Mouse (Mus musculus): ENCODE results near the gene Ccdc85b. TPM values are rescaled to one million over a fixed set of nuclear protein-coding genes. Genes with fewer than 3 reads are reported as not detected.

The Ccdc85b gene
- polyA plus RNA-seq, 1 experiment from 2014 or later, result 5.7 TPM

DNA sequence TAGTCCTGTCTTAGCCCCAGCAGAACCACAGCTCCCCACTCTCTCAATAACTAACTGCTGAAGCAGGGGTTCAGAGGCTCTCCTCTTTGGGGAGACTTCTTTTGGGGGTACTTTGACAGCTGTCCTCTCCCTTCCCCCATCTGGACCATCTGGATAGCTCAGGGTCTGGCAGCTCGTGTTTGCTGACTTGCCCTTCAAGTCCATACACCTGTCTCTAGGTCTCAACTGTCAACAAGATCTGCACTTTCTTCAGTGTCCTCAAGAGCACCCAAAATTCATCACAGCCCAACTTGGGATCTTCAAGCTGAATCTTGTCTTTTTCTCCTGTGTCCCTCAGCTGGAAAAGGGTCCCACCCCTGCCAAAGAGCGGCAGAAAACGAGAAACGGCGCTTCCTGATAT, 35.9 kb downstream of the Ccdc85b start:
- Histone ChIP-seq H3K9me3 (ENCODE audit: control insufficient read depth, low read length) (no peaks in the 10 kb centered on the region), H3K27ac (replicated peaks; ENCODE audit: low read depth, low read length) (no peak overlapping the region), H3K4me1 (ENCODE audit: control insufficient read depth, insufficient read depth, low read length) (peaks cover 17% of the 10 kb centered on the region), H3K9ac (ENCODE audit: low read depth, low read length) (no peak overlapping the region), H3K27me3 (replicated peaks; ENCODE audit: control insufficient read depth, insufficient read depth, low read length) (no peaks in the 10 kb centered on the region), H3K36me3 (ENCODE audit: control insufficient read depth, insufficient read depth, low read length) (peaks cover 37% of the 10 kb centered on the region), H3K4me2 (ENCODE audit: low read depth, low read length) (no peak overlapping the region), H3K4me3 (ENCODE audit: low read depth, low read length) (no peak overlapping the region)
- WGBS, result 83% methylated on average over 5 of the region's 5 CpGs
- no peak for ATAC-seq (ENCODE audit: low read depth)
- no peak for DNase-seq (ENCODE audit: low spot score)

- Histone ChIP-seq H3K4me2 (ENCODE audit: low read depth, low read length) (no peak overlapping the region), H3K36me3 (ENCODE audit: control insufficient read depth, insufficient read depth, low read length) (peaks cover 29% of the 10 kb centered on the region), H3K9ac (ENCODE audit: low read depth, low read length) (no peak overlapping the region), H3K9me3 (ENCODE audit: control insufficient read depth, low read length) (no peaks in the 10 kb centered on the region), H3K27ac (replicated peaks; ENCODE audit: low read depth, low read length) (no peak overlapping the region), H3K27me3 (replicated peaks; ENCODE audit: control insufficient read depth, insufficient read depth, low read length) (no peaks in the 10 kb centered on the region), H3K4me1 (ENCODE audit: control insufficient read depth, insufficient read depth, low read length) (peaks cover 5% of the 10 kb centered on the region; the same call in 1 of the 2 replicates), H3K4me3 (ENCODE audit: low read depth, low read length) (no peak overlapping the region)
- WGBS, result 88% methylated on average over 6 of the region's 6 CpGs
- ATAC-seq (ENCODE audit: low read depth) (no peak), DNase-seq (ENCODE audit: low spot score) (no peak)
These were observed 37.1 kb downstream of the Ccdc85b start for GRCm38 (mm10) chr19:5420579-5420978.

GRCm38 (mm10) chr19:5419630-5420029, 38.1 kb downstream of the Ccdc85b start:
- H3K9me3 ChIP-seq (ENCODE audit: control insufficient read depth, low read length), result no peaks in the 10 kb centered on the region
- no peak for ATAC-seq (ENCODE audit: low read depth)

DNA sequence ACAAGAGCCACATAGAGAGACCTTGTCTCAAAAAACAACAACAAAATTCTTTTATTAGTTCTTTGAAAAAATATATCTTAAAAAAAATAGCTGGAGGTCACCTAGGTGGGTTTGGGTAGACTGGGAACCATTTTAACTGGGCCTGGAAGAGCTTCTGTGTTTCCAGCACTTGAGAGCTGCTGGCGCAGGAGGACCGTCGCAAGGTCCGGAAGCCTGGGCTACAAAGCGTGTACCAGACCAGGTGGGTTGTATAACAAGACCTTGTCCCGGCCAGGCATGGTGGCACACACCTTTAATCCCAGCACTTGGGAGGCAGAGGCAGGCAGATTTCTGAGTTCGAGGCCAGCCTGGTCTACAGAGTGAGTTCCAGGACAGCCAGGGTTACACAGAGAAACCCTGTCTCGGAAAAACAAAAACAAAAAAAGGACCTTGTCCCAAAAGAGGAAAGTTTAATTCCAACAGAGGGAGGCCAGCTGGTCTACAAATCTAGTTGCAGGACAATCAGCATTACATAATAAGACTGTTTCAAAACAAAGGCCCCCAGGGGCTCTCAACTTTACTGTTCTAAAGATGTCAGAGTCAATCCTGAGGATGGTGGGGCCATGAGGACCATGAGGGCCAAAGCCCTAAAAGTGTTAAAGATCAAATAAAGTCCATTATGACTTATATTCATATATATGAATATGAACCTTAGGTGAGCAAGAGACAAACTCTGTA, 38.8 kb downstream of the Ccdc85b start:
- H3K4me2 ChIP-seq (ENCODE audit: low read depth, low read length), result no peak overlapping the region
- no peak for ATAC-seq (ENCODE audit: low read depth)
- H3K9ac ChIP-seq (ENCODE audit: low read depth, low read length), result no peak overlapping the region

More at GRCm38 (mm10) chr19:5419630-5420029, 38.1 kb downstream of the Ccdc85b start:
- no peak for DNase-seq (ENCODE audit: low spot score)
- H3K36me3 ChIP-seq (ENCODE audit: control insufficient read depth, insufficient read depth, low read length), result peaks cover 29% of the 10 kb centered on the region
- no peaks in the 10 kb centered on the region for H3K27me3 ChIP-seq (replicated peaks; ENCODE audit: control insufficient read depth, insufficient read depth, low read length)
- WGBS, result 91% methylated on average over 9 of the region's 9 CpGs
- no peak overlapping the region for H3K4me2 ChIP-seq (ENCODE audit: low read depth, low read length)
- H3K9ac ChIP-seq (ENCODE audit: low read depth, low read length), result no peak overlapping the region
- H3K4me3 ChIP-seq (ENCODE audit: low read depth, low read length), result no peak overlapping the region
- H3K27ac ChIP-seq (replicated peaks; ENCODE audit: low read depth, low read length), result no peak overlapping the region
- peaks cover 5% of the 10 kb centered on the region; the same call in 1 of the 2 replicates for H3K4me1 ChIP-seq (ENCODE audit: control insufficient read depth, insufficient read depth, low read length)

GRCm38 (mm10) chr19:5414534-5414957, 43.1 kb downstream of the Ccdc85b start:
- DNase-seq (ENCODE audit: low spot score) (no peak), ATAC-seq (ENCODE audit: low read depth) (no peak)
- no peak overlapping the region for H3K4me2 ChIP-seq (ENCODE audit: low read depth, low read length)
- WGBS, result 51% methylated on average over 2 of the region's 2 CpGs
- no peaks in the 10 kb centered on the region for H3K27me3 ChIP-seq (replicated peaks; ENCODE audit: control insufficient read depth, insufficient read depth, low read length)
- H3K4me3 ChIP-seq (ENCODE audit: low read depth, low read length), result no peak overlapping the region
- H3K4me1 ChIP-seq (ENCODE audit: control insufficient read depth, insufficient read depth, low read length), result no peaks in the 10 kb centered on the region
- H3K27ac ChIP-seq (replicated peaks; ENCODE audit: low read depth, low read length), result no peak overlapping the region
- no peaks in the 10 kb centered on the region for H3K9me3 ChIP-seq (ENCODE audit: control insufficient read depth, low read length)
- no peak overlapping the region for H3K9ac ChIP-seq (ENCODE audit: low read depth, low read length)
- no peaks in the 10 kb centered on the region; the same call in 1 of the 2 replicates for H3K36me3 ChIP-seq (ENCODE audit: control insufficient read depth, insufficient read depth, low read length)

More for the DNA sequence above, 38.8 kb downstream of the Ccdc85b start:
- H3K36me3 ChIP-seq (ENCODE audit: control insufficient read depth, insufficient read depth, low read length), result peaks cover 29% of the 10 kb centered on the region
- DNase-seq (ENCODE audit: low spot score), result no peak
- H3K4me1 ChIP-seq (ENCODE audit: control insufficient read depth, insufficient read depth, low read length), result peaks cover 5% of the 10 kb centered on the region; the same call in 1 of the 2 replicates
- 88% methylated on average over 8 of the region's 8 CpGs for WGBS
- H3K27me3 ChIP-seq (replicated peaks; ENCODE audit: control insufficient read depth, insufficient read depth, low read length), result no peaks in the 10 kb centered on the region
- no peak overlapping the region for H3K27ac ChIP-seq (replicated peaks; ENCODE audit: low read depth, low read length)
- no peak overlapping the region for H3K4me3 ChIP-seq (ENCODE audit: low read depth, low read length)
- H3K9me3 ChIP-seq (ENCODE audit: control insufficient read depth, low read length), result no peaks in the 10 kb centered on the region

DNA sequence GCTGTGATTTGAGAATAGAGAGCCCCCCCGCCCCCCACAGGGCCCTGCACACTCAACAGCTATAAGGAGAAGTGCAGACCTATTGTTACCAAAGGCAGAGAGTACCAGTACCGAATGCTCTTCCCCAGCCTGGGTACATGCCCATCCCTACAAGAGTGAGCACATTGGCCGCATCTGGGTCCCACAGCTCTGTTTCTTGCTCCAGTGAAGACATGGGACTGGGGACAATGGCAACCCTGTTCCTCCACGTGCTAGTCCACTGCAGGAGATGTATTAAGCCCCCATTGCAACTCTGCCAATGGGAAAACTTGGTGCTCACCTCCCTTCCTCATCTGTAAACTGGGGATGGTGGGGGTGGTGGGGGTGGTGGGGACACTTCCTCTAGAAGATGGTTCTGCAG, 43.9 kb downstream of the Ccdc85b start:
- 64% methylated on average over 4 of the region's 4 CpGs for WGBS
- no peak for ATAC-seq (ENCODE audit: low read depth)
- no peak overlapping the region for H3K9ac ChIP-seq (ENCODE audit: low read depth, low read length)
- H3K27ac ChIP-seq (replicated peaks; ENCODE audit: low read depth, low read length), result no peak overlapping the region
- H3K27me3 ChIP-seq (replicated peaks; ENCODE audit: control insufficient read depth, insufficient read depth, low read length), result no peaks in the 10 kb centered on the region
- no peaks in the 10 kb centered on the region for H3K4me1 ChIP-seq (ENCODE audit: control insufficient read depth, insufficient read depth, low read length)
- H3K36me3 ChIP-seq (ENCODE audit: control insufficient read depth, insufficient read depth, low read length), result no peaks in the 10 kb centered on the region
- DNase-seq (ENCODE audit: low spot score), result no peak
- H3K4me3 ChIP-seq (ENCODE audit: low read depth, low read length), result no peak overlapping the region
- H3K4me2 ChIP-seq (ENCODE audit: low read depth, low read length), result no peak overlapping the region
- H3K9me3 ChIP-seq (ENCODE audit: control insufficient read depth, low read length), result no peaks in the 10 kb centered on the region

DNA sequence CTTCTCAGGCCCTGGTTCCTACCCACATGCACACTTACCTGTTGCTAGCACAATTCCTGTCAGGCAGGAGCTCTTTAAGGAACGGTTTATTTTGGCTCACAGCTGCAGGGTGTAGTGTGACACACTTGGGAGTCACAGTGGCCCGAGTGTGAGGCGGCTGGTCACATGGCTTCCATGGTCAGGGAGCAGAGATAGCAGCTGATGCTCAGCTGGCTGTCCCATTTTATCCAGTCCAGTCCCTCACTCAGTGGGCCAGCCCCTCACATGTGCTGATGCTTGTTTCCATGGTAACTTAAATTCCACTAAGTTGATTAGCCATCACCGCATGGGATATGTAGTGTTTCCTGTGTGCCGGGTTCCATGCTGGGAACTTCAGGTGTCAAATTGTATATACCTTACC, 45.7 kb downstream of the Ccdc85b start:
- Histone ChIP-seq H3K9me3 (ENCODE audit: control insufficient read depth, low read length) (no peaks in the 10 kb centered on the region), H3K36me3 (ENCODE audit: control insufficient read depth, insufficient read depth, low read length) (no peaks in the 10 kb centered on the region), H3K4me3 (ENCODE audit: low read depth, low read length) (no peak overlapping the region), H3K9ac (ENCODE audit: low read depth, low read length) (no peak overlapping the region), H3K27me3 (replicated peaks; ENCODE audit: control insufficient read depth, insufficient read depth, low read length) (no peaks in the 10 kb centered on the region), H3K4me1 (ENCODE audit: control insufficient read depth, insufficient read depth, low read length) (peaks cover 10% of the 10 kb centered on the region; the same call in 1 of the 2 replicates), H3K4me2 (ENCODE audit: low read depth, low read length) (no peak overlapping the region), H3K27ac (replicated peaks; ENCODE audit: low read depth, low read length) (no peak overlapping the region)
- WGBS, result 46% methylated on average over 5 of the region's 5 CpGs
- no peak for ATAC-seq (ENCODE audit: low read depth)
- no peak for DNase-seq (ENCODE audit: low spot score)

GRCm38 (mm10) chr19:5410641-5411040, 47.1 kb downstream of the Ccdc85b start:
- Histone ChIP-seq H3K9me3 (ENCODE audit: control insufficient read depth, low read length) (no peaks in the 10 kb centered on the region), H3K9ac (ENCODE audit: low read depth, low read length) (no peak overlapping the region), H3K36me3 (ENCODE audit: control insufficient read depth, insufficient read depth, low read length) (no peaks in the 10 kb centered on the region), H3K4me2 (ENCODE audit: low read depth, low read length) (no peak overlapping the region), H3K4me1 (ENCODE audit: control insufficient read depth, insufficient read depth, low read length) (peaks cover 12% of the 10 kb centered on the region), H3K4me3 (ENCODE audit: low read depth, low read length) (no peak overlapping the region), H3K27me3 (replicated peaks; ENCODE audit: control insufficient read depth, insufficient read depth, low read length) (no peaks in the 10 kb centered on the region), H3K27ac (replicated peaks; ENCODE audit: low read depth, low read length) (no peak overlapping the region)
- DNase-seq (ENCODE audit: low spot score), result no peak
- WGBS, result 91% methylated on average over 5 of the region's 5 CpGs
- ATAC-seq (ENCODE audit: low read depth), result no peak

- WGBS, result 37% methylated on average over 5 of the region's 5 CpGs
- H3K27me3 ChIP-seq (replicated peaks; ENCODE audit: control insufficient read depth, insufficient read depth, low read length), result no peaks in the 10 kb centered on the region
- H3K9ac ChIP-seq (ENCODE audit: low read depth, low read length), result no peak overlapping the region
- H3K4me2 ChIP-seq (ENCODE audit: low read depth, low read length), result no peak overlapping the region
- no peak overlapping the region for H3K27ac ChIP-seq (replicated peaks; ENCODE audit: low read depth, low read length)
- no peaks in the 10 kb centered on the region for H3K36me3 ChIP-seq (ENCODE audit: control insufficient read depth, insufficient read depth, low read length)
- H3K9me3 ChIP-seq (ENCODE audit: control insufficient read depth, low read length), result no peaks in the 10 kb centered on the region
- H3K4me1 ChIP-seq (ENCODE audit: control insufficient read depth, insufficient read depth, low read length), result peaks cover 13% of the 10 kb centered on the region
- DNase-seq (ENCODE audit: low spot score) (peak; percentile 40), ATAC-seq (ENCODE audit: low read depth) (no peak)
- no peak overlapping the region for H3K4me3 ChIP-seq (ENCODE audit: low read depth, low read length)
These were observed 48.6 kb downstream of the Ccdc85b start for GRCm38 (mm10) chr19:5409068-5409467.

Data from embryonic facial prominence, embryonic 14.5 days (tissue).